Mouse (Mus musculus): Measurements from ENCODE around the gene Olfr1009. TPM values are rescaled to one million over a fixed set of nuclear protein-coding genes. Genes with fewer than 3 reads are reported as not detected.
"Not testable (repeated sequence)": the region's sequence is repeated elsewhere in the genome, so short reads cannot be mapped to it uniquely, and the experiment has no call there.

Olfr1009 gene
- total RNA-seq (2021) = not detected
- long read RNA-seq, experiment 1 = 0 reads
- long read RNA-seq, experiment 2 = 0 reads

GRCm38 (mm10) chr2:85715119-85715518 lies at the start of gene Olfr1009:
Gene Olfr1009 (plus strand): TSS chr2:85715419.
- intact Hi-C loops (cut with DNase I) = no loop called here
- DNase-seq = no peak

GRCm38 (mm10) chr2:85678667-85679066 lies 36.6 kb upstream of the Olfr1009 start, which contains the start of gene Olfr1006:
Gene Olfr1006 (minus strand): TSS chr2:85678767.
- intact Hi-C loops (cut with DNase I) = no loop called here

GRCm38 (mm10) chr2:85689131-85689530 lies 26.1 kb upstream of the Olfr1009 start, which contains the start of gene Olfr1008:
Gene Olfr1008 (plus strand): TSS chr2:85689431.
- intact Hi-C loops (cut with DNase I) = no loop called here
- no peak for DNase-seq

More at GRCm38 (mm10) chr2:85678667-85679066, 36.6 kb upstream of the Olfr1009 start, which contains the start of gene Olfr1006:
- DNase-seq = no peak

GRCm38 (mm10) chr2:85710680-85711079 lies 4.5 kb upstream of the Olfr1009 start:
- intact Hi-C loops (cut with DNase I); DNase-seq: not testable (repeated sequence)

- DNase-seq = no peak
- intact Hi-C loops (cut with DNase I) = no loop called here
Observed at GRCm38 (mm10) chr2:85711159-85711558, 4.1 kb upstream of the Olfr1009 start.

GRCm38 (mm10) chr2:85725793-85726192 lies 10.6 kb downstream of the Olfr1009 start:
- intact Hi-C loops (cut with DNase I) = loop anchor here (2.0 kb wide), 1 partner anchor 739 kb away; no protein-coding TSS in a partner anchor
- DNase-seq = peak in 1 of 2 experiments; percentile 23

GRCm38 (mm10) chr2:85753822-85754221 lies 38.6 kb downstream of the Olfr1009 start:
- intact Hi-C loops (cut with DNase I) = no loop called here
- DNase-seq = no peak

GRCm38 (mm10) chr2:85762666-85763065 lies 47.4 kb downstream of the Olfr1009 start, which contains the start of gene Olfr1012:
Gene Olfr1012 (minus strand): TSS chr2:85762766.
- intact Hi-C loops (cut with DNase I) = no loop called here
- DNase-seq = no peak

- intact Hi-C loops (cut with DNase I) = no loop called here
- no peak for DNase-seq
Observed at GRCm38 (mm10) chr2:85766798-85767197, 51.6 kb downstream of the Olfr1009 start, which contains the start of gene Olfr1013. Gene Olfr1013 (plus strand): TSS chr2:85767098.

- intact Hi-C loops (cut with DNase I) = no loop called here
Observed at GRCm38 (mm10) chr2:85772413-85772812, 57.2 kb downstream of the Olfr1009 start, which contains the start of gene Olfr1014. Gene Olfr1014 (plus strand): TSS chr2:85772713.

More at GRCm38 (mm10) chr2:85772413-85772812, 57.2 kb downstream of the Olfr1009 start, which contains the start of gene Olfr1014:
- DNase-seq = no peak

Other genes starting within 250 kb of the Olfr1009 start
- not detected for gene 4833423E24Rik, start 196.4 kb upstream of the Olfr1009 start, total RNA-seq (2021)
- gene Olfr996, start 136.2 kb upstream of the Olfr1009 start, total RNA-seq (2021) = not detected
- gene Olfr998, start 126.5 kb upstream of the Olfr1009 start, total RNA-seq (2021) = not detected
- not detected for gene Olfr1000, start 103.5 kb upstream of the Olfr1009 start, total RNA-seq (2021)
- not detected for gene Olfr1002, start 64.7 kb upstream of the Olfr1009 start, total RNA-seq (2021)
- gene Olfr154, start 51.0 kb upstream of the Olfr1009 start, total RNA-seq (2021) = not detected
- not detected for gene Olfr1006, start 36.7 kb upstream of the Olfr1009 start, total RNA-seq (2021)
- not detected for gene Olfr1008, start 26.0 kb upstream of the Olfr1009 start, total RNA-seq (2021)
- not detected for gene Olfr1012, start 47.3 kb downstream of the Olfr1009 start, total RNA-seq (2021)
- not detected for gene Olfr1013, start 51.7 kb downstream of the Olfr1009 start, total RNA-seq (2021)
- not detected for gene Olfr1014, start 57.3 kb downstream of the Olfr1009 start, total RNA-seq (2021)
- gene Olfr1015, start 66.6 kb downstream of the Olfr1009 start, total RNA-seq (2021) = not detected
- not detected for gene Olfr1016, start 87.1 kb downstream of the Olfr1009 start, total RNA-seq (2021)
- not detected for gene Olfr1018, start 103.1 kb downstream of the Olfr1009 start, total RNA-seq (2021)
- not detected for gene Olfr1019, start 130.1 kb downstream of the Olfr1009 start, total RNA-seq (2021)
- not detected for gene Olfr1020, start 131.6 kb downstream of the Olfr1009 start, total RNA-seq (2021)
- not detected for gene Olfr1022, start 153.2 kb downstream of the Olfr1009 start, total RNA-seq (2021)
- gene Olfr1023, start 170.2 kb downstream of the Olfr1009 start, total RNA-seq (2021) = not detected
- not detected for gene Olfr1024, start 189.6 kb downstream of the Olfr1009 start, total RNA-seq (2021)
- gene Olfr1025-ps1, start 199.8 kb downstream of the Olfr1009 start, total RNA-seq (2021) = not detected
- not detected for gene Olfr1026, start 206.1 kb downstream of the Olfr1009 start, total RNA-seq (2021)
- not detected for gene Olfr1028, start 235.0 kb downstream of the Olfr1009 start, total RNA-seq (2021)